39 mouse cellular contexts compared by ENCODE assay signal in genomic region chr9:7627931-7628330, GRCm38 (mm10). TPM values are rescaled to one million over a fixed set of nuclear protein-coding genes. Genes with fewer than 3 reads are reported as not detected.
"Had no signal": no experiment of that assay in that cellular context is flagged by ENCODE, and none has a peak within 500 bp of the region (broad histone marks: within the 10 kb centered on the region; RNA-seq: fewer than 3 reads in every experiment).

TSS of gene Mmp20 (plus strand) at chr9:7628231.

- ATAC-seq: forebrain, embryonic 13.5 days; forebrain, embryonic 14.5 days; forebrain, embryonic 15.5 days; forebrain, embryonic 16.5 days; forebrain, postnatal 0 days had no signal

- H3K4me1 ChIP-seq: embryonic facial prominence, embryonic 10.5 days; embryonic facial prominence, embryonic 12.5 days; embryonic facial prominence, embryonic 13.5 days; embryonic facial prominence, embryonic 15.5 days; forebrain, embryonic 10.5 days; forebrain, embryonic 12.5 days; forebrain, embryonic 13.5 days; forebrain, embryonic 15.5 days had no signal

- H3K27me3 ChIP-seq: embryonic facial prominence, embryonic 12.5 days; embryonic facial prominence, embryonic 13.5 days; embryonic facial prominence, embryonic 15.5 days; forebrain, embryonic 12.5 days; forebrain, embryonic 13.5 days; forebrain, embryonic 15.5 days had no signal

- H3K36me3 ChIP-seq: embryonic facial prominence, embryonic 10.5 days; embryonic facial prominence, embryonic 12.5 days; embryonic facial prominence, embryonic 13.5 days; embryonic facial prominence, embryonic 15.5 days; forebrain, embryonic 10.5 days; forebrain, embryonic 12.5 days; forebrain, embryonic 15.5 days had no signal

- H3K4me3 ChIP-seq: embryonic facial prominence, embryonic 10.5 days; embryonic facial prominence, embryonic 12.5 days; embryonic facial prominence, embryonic 13.5 days; embryonic facial prominence, embryonic 15.5 days; erythroblast, embryonic 14.5 days; forebrain, embryonic 10.5 days; forebrain, embryonic 12.5 days; forebrain, embryonic 13.5 days; forebrain, embryonic 15.5 days; gastrocnemius, adult 2 months; heart, adult 2 months had no signal

- DNase-seq: cerebellum, adult 2 months; cerebellum, adult 8-10 months; cerebellum, adult 9-10 months; cerebellum, adult 9-11 months; cerebellum, postnatal 10 days; cerebellum, postnatal 14 days; cerebellum, postnatal 25 days; cerebellum, postnatal 36 days; embryo, embryonic 11 days; forebrain, postnatal 0 days; gastrocnemius, adult 2 months; gastrocnemius, postnatal 10 days; gastrocnemius, postnatal 14 days; gastrocnemius, postnatal 25 days; gastrocnemius, postnatal 36 days; heart, adult 18-20 months; heart, adult 2 months had no signal

- H3K9me3 ChIP-seq: embryonic facial prominence, embryonic 10.5 days; embryonic facial prominence, embryonic 12.5 days; embryonic facial prominence, embryonic 13.5 days; embryonic facial prominence, embryonic 15.5 days; forebrain, embryonic 10.5 days; forebrain, embryonic 12.5 days; forebrain, embryonic 13.5 days; forebrain, embryonic 15.5 days had no signal

RNA-seq across cellular contexts. Expression of gene Mmp20, which starts in this region (rescaled TPM):
- total RNA-seq: common myeloid progenitor, adult 5-6 weeks; forebrain, postnatal 0 days; gastrocnemius, adult 18-20 months; gastrocnemius, adult 2 months; gastrocnemius, adult 8-10 months; gastrocnemius, postnatal 10 days; gastrocnemius, postnatal 14 days; gastrocnemius, postnatal 25 days; gastrocnemius, postnatal 36 days; gastrocnemius, postnatal 4 days; granulocyte monocyte progenitor cell, adult 5-6 weeks; heart, adult 18-20 months; heart, adult 2 months had no signal
- polyA plus RNA-seq: cortical plate, adult 2 months; embryonic facial prominence, embryonic 10.5 days; embryonic facial prominence, embryonic 11.5 days; embryonic facial prominence, embryonic 12.5 days; embryonic facial prominence, embryonic 13.5 days; embryonic facial prominence, embryonic 14.5 days; embryonic facial prominence, embryonic 15.5 days; erythroblast, embryonic 14.5 days; forebrain, embryonic 10.5 days; forebrain, embryonic 11.5 days; forebrain, embryonic 12.5 days; forebrain, embryonic 13.5 days; forebrain, embryonic 14.5 days; forebrain, embryonic 15.5 days; forebrain, embryonic 16.5 days; forebrain, postnatal 0 days; frontal cortex, adult 2 months; gonadal fat pad, adult 2 months; heart, adult 2 months had no signal
